Mouse (Mus musculus): ENCODE data around the gene Ces1g. TPM values are rescaled to one million over a fixed set of nuclear protein-coding genes. Genes with fewer than 3 reads are reported as not detected.

Ces1g gene
- total and polyA plus RNA-seq, 2 experiments from 2014 or later: not detected

- ATAC-seq (ENCODE audit: insufficient read depth, low read depth) (no peak), DNase-seq (ENCODE audit: low spot score) (no peak)
- H3K27ac ChIP-seq (ENCODE audit: low read depth): no peak within 1 kb of the TSS
- no peaks in the 10 kb centered on the region for H3K4me1 ChIP-seq (ENCODE audit: control insufficient read depth, insufficient read depth)
- no peak within 1 kb of the TSS for H3K9ac ChIP-seq (replicated peaks; ENCODE audit: low read depth, low read length)
- H3K9me3 ChIP-seq (replicated peaks; ENCODE audit: control insufficient read depth, low read length): no peaks in the 10 kb centered on the region
- H3K27me3 ChIP-seq (ENCODE audit: control insufficient read depth, insufficient read depth, low read length): no peaks in the 10 kb centered on the region
- no peak within 1 kb of the TSS for H3K4me3 ChIP-seq (ENCODE audit: low read depth, low read length)
- no peak for TF ChIP-seq CTCF (IDR thresholded peaks at IDR 0.05; ENCODE audit: low read depth)
- no peak for TF ChIP-seq EP300 (IDR thresholded peaks at IDR 0.05; ENCODE audit: low read depth)
- 83% methylated on average over 1 of the region's 1 CpGs for WGBS
- H3K4me2 ChIP-seq (ENCODE audit: low read depth, low read length): no peak within 1 kb of the TSS
- no peaks in the 10 kb centered on the region for H3K36me3 ChIP-seq (replicated peaks; ENCODE audit: control insufficient read depth, insufficient read depth, low read length)
These were observed 57.6 kb downstream of the Ces1g start, which contains the start of gene Ces1f for GRCm38 (mm10) chr8:93279556-93279955. Gene Ces1f, minus strand, starts transcription at chr8:93279747.

DNA sequence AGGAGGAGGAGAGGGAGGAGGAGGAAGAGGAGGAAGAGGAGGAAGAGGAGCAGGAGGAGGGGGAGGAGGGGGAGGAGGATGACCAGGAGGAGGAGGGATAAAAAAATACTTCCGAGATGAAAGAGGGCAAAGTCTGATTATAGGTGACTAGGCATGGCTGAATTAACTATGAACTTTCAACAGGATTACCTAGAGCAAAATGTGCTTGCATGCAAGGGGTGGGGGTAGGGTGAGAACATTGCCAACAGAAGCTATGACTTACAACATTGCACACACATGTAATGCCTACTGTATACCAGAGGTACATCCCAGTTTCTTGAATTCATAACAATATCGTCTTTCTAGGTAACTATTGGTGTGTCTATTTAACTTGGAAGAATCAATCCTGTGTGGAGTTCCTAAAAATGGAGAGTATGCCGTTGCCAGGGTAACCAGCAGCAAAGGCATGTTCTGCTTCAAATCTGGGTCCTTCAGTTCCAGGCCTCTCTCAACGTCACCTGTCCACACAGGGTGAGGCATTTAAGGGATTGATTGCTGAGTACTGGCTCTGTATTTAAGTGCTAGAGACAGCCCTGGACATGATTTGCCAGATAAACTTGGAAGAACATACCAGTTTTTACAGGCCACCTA, 58.8 kb downstream of the Ces1g start:
- no peak for ATAC-seq (ENCODE audit: insufficient read depth, low read depth)
- Histone ChIP-seq H3K4me1 (ENCODE audit: control insufficient read depth, insufficient read depth) (no peaks in the 10 kb centered on the region), H3K27ac (ENCODE audit: low read depth) (no peak overlapping the region), H3K9ac (replicated peaks; ENCODE audit: low read depth, low read length) (no peak overlapping the region), H3K4me3 (ENCODE audit: low read depth, low read length) (no peak overlapping the region), H3K27me3 (ENCODE audit: control insufficient read depth, insufficient read depth, low read length) (no peaks in the 10 kb centered on the region), H3K36me3 (replicated peaks; ENCODE audit: control insufficient read depth, insufficient read depth, low read length) (no peaks in the 10 kb centered on the region), H3K9me3 (replicated peaks; ENCODE audit: control insufficient read depth, low read length) (no peaks in the 10 kb centered on the region), H3K4me2 (ENCODE audit: low read depth, low read length) (no peak overlapping the region)
- TF ChIP-seq EP300 (IDR thresholded peaks at IDR 0.05; ENCODE audit: low read depth): no peak
- no peak for TF ChIP-seq CTCF (IDR thresholded peaks at IDR 0.05; ENCODE audit: low read depth)
- WGBS: 64% methylated on average over 4 of the region's 4 CpGs
- no peak for DNase-seq (ENCODE audit: low spot score)

- DNase-seq (ENCODE audit: low spot score) (no peak), ATAC-seq (ENCODE audit: insufficient read depth, low read depth) (no peak)
- Histone ChIP-seq H3K9ac (replicated peaks; ENCODE audit: low read depth, low read length) (no peak overlapping the region), H3K4me3 (ENCODE audit: low read depth, low read length) (no peak overlapping the region), H3K4me1 (ENCODE audit: control insufficient read depth, insufficient read depth) (no peaks in the 10 kb centered on the region), H3K36me3 (replicated peaks; ENCODE audit: control insufficient read depth, insufficient read depth, low read length) (no peaks in the 10 kb centered on the region), H3K4me2 (ENCODE audit: low read depth, low read length) (no peak overlapping the region), H3K27me3 (ENCODE audit: control insufficient read depth, insufficient read depth, low read length) (no peaks in the 10 kb centered on the region), H3K27ac (ENCODE audit: low read depth) (no peak overlapping the region), H3K9me3 (replicated peaks; ENCODE audit: control insufficient read depth, low read length) (no peaks in the 10 kb centered on the region)
- TF ChIP-seq EP300 (IDR thresholded peaks at IDR 0.05; ENCODE audit: low read depth): no peak
- no peak for TF ChIP-seq CTCF (IDR thresholded peaks at IDR 0.05; ENCODE audit: low read depth)
- WGBS: 80% methylated on average over 4 of the region's 4 CpGs
These were observed 62.5 kb downstream of the Ces1g start for GRCm38 (mm10) chr8:93274609-93275008.

- no peaks in the 10 kb centered on the region for H3K27me3 ChIP-seq (ENCODE audit: control insufficient read depth, insufficient read depth, low read length)
- H3K9ac ChIP-seq (replicated peaks; ENCODE audit: low read depth, low read length): no peak overlapping the region
- H3K36me3 ChIP-seq (replicated peaks; ENCODE audit: control insufficient read depth, insufficient read depth, low read length): no peaks in the 10 kb centered on the region
- no peaks in the 10 kb centered on the region for H3K4me1 ChIP-seq (ENCODE audit: control insufficient read depth, insufficient read depth)
- H3K27ac ChIP-seq (ENCODE audit: low read depth): no peak overlapping the region
- no peaks in the 10 kb centered on the region for H3K9me3 ChIP-seq (replicated peaks; ENCODE audit: control insufficient read depth, low read length)
- no peak overlapping the region for H3K4me3 ChIP-seq (ENCODE audit: low read depth, low read length)
- DNase-seq (ENCODE audit: low spot score): no peak
- H3K4me2 ChIP-seq (ENCODE audit: low read depth, low read length): no peak overlapping the region
- ATAC-seq (ENCODE audit: insufficient read depth, low read depth): no peak
- TF ChIP-seq EP300 (IDR thresholded peaks at IDR 0.05; ENCODE audit: low read depth) (no peak), CTCF (IDR thresholded peaks at IDR 0.05; ENCODE audit: low read depth) (no peak)
- 79% methylated on average over 3 of the region's 3 CpGs for WGBS
These were observed 63.8 kb downstream of the Ces1g start for GRCm38 (mm10) chr8:93273321-93273720.

GRCm38 (mm10) chr8:93272686-93273085, 64.4 kb downstream of the Ces1g start:
- TF ChIP-seq EP300 (IDR thresholded peaks at IDR 0.05; ENCODE audit: low read depth) (no peak), CTCF (IDR thresholded peaks at IDR 0.05; ENCODE audit: low read depth) (no peak)
- DNase-seq (ENCODE audit: low spot score): no peak
- Histone ChIP-seq H3K36me3 (replicated peaks; ENCODE audit: control insufficient read depth, insufficient read depth, low read length) (no peaks in the 10 kb centered on the region), H3K27ac (ENCODE audit: low read depth) (no peak overlapping the region), H3K4me3 (ENCODE audit: low read depth, low read length) (no peak overlapping the region), H3K4me1 (ENCODE audit: control insufficient read depth, insufficient read depth) (no peaks in the 10 kb centered on the region), H3K4me2 (ENCODE audit: low read depth, low read length) (no peak overlapping the region), H3K9ac (replicated peaks; ENCODE audit: low read depth, low read length) (no peak overlapping the region), H3K9me3 (replicated peaks; ENCODE audit: control insufficient read depth, low read length) (no peaks in the 10 kb centered on the region), H3K27me3 (ENCODE audit: control insufficient read depth, insufficient read depth, low read length) (no peaks in the 10 kb centered on the region)
- ATAC-seq (ENCODE audit: insufficient read depth, low read depth): no peak
- 54% methylated on average over 4 of the region's 4 CpGs for WGBS

GRCm38 (mm10) chr8:93261436-93261835, 75.7 kb downstream of the Ces1g start:
- ATAC-seq (ENCODE audit: insufficient read depth, low read depth) (no peak), DNase-seq (ENCODE audit: low spot score) (no peak)
- no peaks in the 10 kb centered on the region for H3K27me3 ChIP-seq (ENCODE audit: control insufficient read depth, insufficient read depth, low read length)
- no peaks in the 10 kb centered on the region for H3K9me3 ChIP-seq (replicated peaks; ENCODE audit: control insufficient read depth, low read length)
- H3K4me3 ChIP-seq (ENCODE audit: low read depth, low read length): no peak overlapping the region
- TF ChIP-seq CTCF (IDR thresholded peaks at IDR 0.05; ENCODE audit: low read depth): no peak
- no peak for TF ChIP-seq EP300 (IDR thresholded peaks at IDR 0.05; ENCODE audit: low read depth)
- no peaks in the 10 kb centered on the region for H3K4me1 ChIP-seq (ENCODE audit: control insufficient read depth, insufficient read depth)
- 44% methylated on average over 2 of the region's 2 CpGs for WGBS
- no peak overlapping the region for H3K27ac ChIP-seq (ENCODE audit: low read depth)
- H3K4me2 ChIP-seq (ENCODE audit: low read depth, low read length): no peak overlapping the region
- no peaks in the 10 kb centered on the region for H3K36me3 ChIP-seq (replicated peaks; ENCODE audit: control insufficient read depth, insufficient read depth, low read length)
- H3K9ac ChIP-seq (replicated peaks; ENCODE audit: low read depth, low read length): no peak overlapping the region
